Mouse (Mus musculus) erythroblast, embryonic 14.5 days (primary cell): ENCODE measurements at regions not wholly inside any gene's neighbourhood (a gene's known extent, or its start where the extent isn't known, plus 50 kb on each side); places are given as distances from the start of the nearest gene placed in this dataset.

Experiments
- H3K27me3 ChIP-seq: 2 replicates; pipeline ENCODE4 v1.6.1; 2012; ENCODE audit warnings: inconsistent platforms; ENCODE audit not compliant: control insufficient read depth
- H3K36me3 ChIP-seq: 2 replicates; pipeline ENCODE4 v1.6.1; 2012; ENCODE audit warnings: mild to moderate bottlenecking, inconsistent platforms; ENCODE audit not compliant: control insufficient read depth
- H3K4me1 ChIP-seq: 2 replicates; pipeline ENCODE4 v1.6.1; 2012; ENCODE audit warnings: inconsistent platforms; ENCODE audit not compliant: control insufficient read depth
- H3K4me3 ChIP-seq: replicated peaks from 2 replicates; pipeline ENCODE3; 2012; ENCODE audit warnings: moderate library complexity, mild to moderate bottlenecking, inconsistent platforms
- H3K9me3 ChIP-seq: 2 replicates; pipeline ENCODE4 v1.6.1; 2012; ENCODE audit warnings: low read length, inconsistent platforms, mixed read lengths; ENCODE audit not compliant: control insufficient read depth
- GATA1 ChIP-seq: IDR thresholded peaks from 2 replicates; pipeline ENCODE4 v1.6.1; 2012; ENCODE audit warnings: low read length, inconsistent platforms, mixed read lengths
- TAL1 ChIP-seq: IDR thresholded peaks from 3 replicates; pipeline ENCODE4 v1.6.1; 2012; ENCODE audit warnings: low read length, inconsistent platforms, mixed read lengths

- no peaks in the 10 kb centered on the region for H3K36me3 ChIP-seq
- H3K4me1 ChIP-seq = no peaks in the 10 kb centered on the region
- H3K4me3 ChIP-seq = no peak overlapping the region
- no peaks in the 10 kb centered on the region for H3K9me3 ChIP-seq
- no peaks in the 10 kb centered on the region for H3K27me3 ChIP-seq
- TF ChIP-seq GATA1 (no peak), TAL1 (no peak)
These were observed 64.1 kb upstream of the Ranbp3l start for GRCm38 (mm10) chr15:8903651-8904050.

GRCm38 (mm10) chr15:8897487-8898158 is 70.1 kb upstream of the Ranbp3l start:
- no peak overlapping the region for H3K4me3 ChIP-seq
- no peak for TF ChIP-seq TAL1
- no peak for TF ChIP-seq GATA1
- H3K9me3 ChIP-seq = no peaks in the 10 kb centered on the region

GRCm38 (mm10) chr15:8896856-8897255 is 70.9 kb upstream of the Ranbp3l start:
- no peaks in the 10 kb centered on the region for H3K36me3 ChIP-seq
- no peak overlapping the region for H3K4me3 ChIP-seq
- H3K9me3 ChIP-seq = no peaks in the 10 kb centered on the region
- H3K4me1 ChIP-seq = peaks cover 11% of the 10 kb centered on the region
- TF ChIP-seq TAL1 (no peak), GATA1 (no peak)
- H3K27me3 ChIP-seq = no peaks in the 10 kb centered on the region

More at GRCm38 (mm10) chr15:8897487-8898158, 70.1 kb upstream of the Ranbp3l start:
- H3K4me1 ChIP-seq = peaks cover 11% of the 10 kb centered on the region
- H3K27me3 ChIP-seq = no peaks in the 10 kb centered on the region
- H3K36me3 ChIP-seq = no peaks in the 10 kb centered on the region

- Histone ChIP-seq H3K4me3 (no peak overlapping the region), H3K27me3 (no peaks in the 10 kb centered on the region), H3K9me3 (no peaks in the 10 kb centered on the region), H3K4me1 (peaks cover 11% of the 10 kb centered on the region), H3K36me3 (no peaks in the 10 kb centered on the region)
- TF ChIP-seq TAL1 (no peak), GATA1 (no peak)
These were observed 71.4 kb upstream of the Ranbp3l start for GRCm38 (mm10) chr15:8896391-8896790.

- no peaks in the 10 kb centered on the region for H3K4me1 ChIP-seq
- no peaks in the 10 kb centered on the region for H3K36me3 ChIP-seq
- no peaks in the 10 kb centered on the region for H3K27me3 ChIP-seq
- H3K9me3 ChIP-seq = no peaks in the 10 kb centered on the region
- TF ChIP-seq GATA1 (no peak), TAL1 (no peak)
- no peak overlapping the region for H3K4me3 ChIP-seq
These were observed 82.2 kb upstream of the Ranbp3l start for GRCm38 (mm10) chr15:8885585-8885984.

- H3K4me1 ChIP-seq = no peaks in the 10 kb centered on the region
- H3K4me3 ChIP-seq = no peak overlapping the region
- H3K36me3 ChIP-seq = no peaks in the 10 kb centered on the region
- H3K27me3 ChIP-seq = no peaks in the 10 kb centered on the region
- H3K9me3 ChIP-seq = no peaks in the 10 kb centered on the region
- TF ChIP-seq GATA1 = no peak
These were observed 82.9 kb upstream of the Ranbp3l start for GRCm38 (mm10) chr15:8884608-8885467.

- H3K36me3 ChIP-seq = no peaks in the 10 kb centered on the region
- H3K4me3 ChIP-seq = no peak overlapping the region
- no peaks in the 10 kb centered on the region for H3K27me3 ChIP-seq
- H3K4me1 ChIP-seq = no peaks in the 10 kb centered on the region
- no peak for TF ChIP-seq GATA1
- TF ChIP-seq TAL1 = no peak
- H3K9me3 ChIP-seq = no peaks in the 10 kb centered on the region
These were observed 84.7 kb upstream of the Ranbp3l start for GRCm38 (mm10) chr15:8882880-8883539.

GRCm38 (mm10) chr15:8874884-8875493 is 92.8 kb upstream of the Ranbp3l start:
- Histone ChIP-seq H3K27me3 (no peaks in the 10 kb centered on the region), H3K4me3 (no peak overlapping the region), H3K9me3 (no peaks in the 10 kb centered on the region), H3K4me1 (no peaks in the 10 kb centered on the region), H3K36me3 (no peaks in the 10 kb centered on the region)
- TF ChIP-seq GATA1 (no peak), TAL1 (no peak)

GRCm38 (mm10) chr15:8868021-8868420 is 99.7 kb upstream of the Ranbp3l start:
- Histone ChIP-seq H3K36me3 (no peaks in the 10 kb centered on the region), H3K9me3 (no peaks in the 10 kb centered on the region), H3K4me3 (no peak overlapping the region), H3K4me1 (no peaks in the 10 kb centered on the region), H3K27me3 (no peaks in the 10 kb centered on the region)
- TF ChIP-seq GATA1 (no peak), TAL1 (no peak)
